Mouse (Mus musculus): ENCODE results near the gene Magee1. TPM values are rescaled to one million over a fixed set of nuclear protein-coding genes. Genes with fewer than 3 reads are reported as not detected.
"Not testable (repeated sequence)": the region's sequence is repeated elsewhere in the genome, so short reads cannot be mapped to it uniquely, and the experiment has no call there.

Magee1 gene
- polyA plus RNA-seq (2016; fragmentation: Nextera tagmentation; extraction: Ambion mirVana): 28.3 and 47.5 TPM in 2 replicates

DNA sequence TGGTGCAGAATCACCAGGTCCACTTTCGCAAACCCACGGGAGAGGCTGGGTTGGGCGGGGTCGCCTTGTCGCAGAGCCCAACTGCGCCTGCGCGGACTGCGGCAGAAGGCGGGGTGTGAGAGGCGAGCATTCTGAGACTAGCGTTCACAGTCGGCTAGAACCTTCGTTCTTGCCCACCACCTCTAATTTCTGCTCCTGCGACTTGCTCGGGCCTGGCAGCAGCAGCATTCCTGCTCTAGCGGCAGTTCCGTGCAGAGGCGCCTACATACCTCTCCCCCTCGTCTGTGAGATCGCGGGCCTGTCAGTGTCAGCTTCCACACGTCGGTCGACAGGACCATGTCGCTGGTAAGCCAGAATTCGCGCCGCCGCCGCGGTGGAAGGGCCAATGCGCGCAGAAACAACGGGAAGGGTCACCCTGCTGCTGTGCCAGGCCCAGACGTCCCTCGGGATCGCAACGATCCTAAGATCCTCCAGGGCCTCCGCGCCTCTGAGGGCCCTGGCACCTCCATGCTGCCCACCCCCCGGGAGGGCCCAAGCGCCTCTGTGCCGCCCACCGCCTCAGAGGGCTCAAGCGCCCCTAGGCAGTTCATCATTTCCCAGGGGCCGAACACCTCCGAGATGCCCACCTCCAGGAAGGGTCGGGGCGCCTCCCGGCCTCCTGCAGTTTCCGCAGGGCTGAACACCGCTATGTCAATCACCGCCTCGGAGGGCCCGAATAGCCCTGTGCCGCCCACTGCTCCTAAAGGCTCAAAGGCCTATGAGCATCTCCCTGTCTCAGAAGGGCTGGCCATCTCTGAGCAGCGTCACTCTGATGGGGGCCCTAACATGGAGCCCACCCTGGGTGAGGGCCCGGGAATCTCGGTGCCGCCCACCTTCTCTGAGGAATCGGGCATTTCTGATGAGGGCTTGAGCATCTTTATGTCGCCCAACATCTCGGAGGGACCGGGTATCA lies at the start of gene Magee1:
Gene Magee1, plus strand, starts transcription at position 104 of the 952 bp plus-strand sequence.
- DNase-seq (ENCODE audit: low spot score): peak; percentile 66
- 0 out of 2 replicates have a peak, but pooled peaks cover 6% of the 10 kb centered on the region for H3K36me3 ChIP-seq
- H3K4me3 ChIP-seq: peak within 1 kb of the TSS; percentile 65
- 15% methylated on average over 65 of the region's 65 CpGs for WGBS
- H3K27ac ChIP-seq: peak within 1 kb of the TSS; percentile 69
- H3K4me1 ChIP-seq (replicated peaks): no peaks in the 10 kb centered on the region
- no peaks in the 10 kb centered on the region for H3K9me3 ChIP-seq
- H3K27me3 ChIP-seq (ENCODE audit: insufficient read depth, poor library complexity, severe bottlenecking): peaks cover 86% of the 10 kb centered on the region

DNA sequence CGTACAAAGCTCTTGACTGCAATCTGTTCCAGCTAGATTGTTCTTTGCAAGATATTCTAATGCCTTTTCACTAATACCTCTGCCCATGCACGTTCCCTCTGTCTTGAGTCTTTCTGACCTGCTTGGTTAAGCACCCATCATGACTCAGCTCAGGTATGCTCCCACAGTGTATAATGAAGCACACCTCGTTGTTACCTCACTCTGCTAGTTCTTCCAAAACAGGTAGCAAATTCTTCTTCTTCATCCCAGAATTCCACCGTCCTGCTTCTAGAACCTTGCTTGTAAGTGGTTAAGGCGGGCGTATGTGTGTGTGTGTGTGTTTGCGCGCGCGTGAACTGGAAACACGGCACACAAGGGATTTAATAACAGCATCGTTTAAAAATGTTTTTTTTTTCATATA lies 41.0 kb upstream of the Magee1 start:
- 8% methylated on average over 12 of the region's 12 CpGs for WGBS
- H3K36me3 ChIP-seq: peaks cover 25% of the 10 kb centered on the region
- peak overlapping the region; percentile 70 for H3K27ac ChIP-seq
- DNase-seq (ENCODE audit: low spot score): no peak
- no peaks in the 10 kb centered on the region for H3K9me3 ChIP-seq
- 0 out of 2 replicates have a peak, but pooled peaks cover 4% of the 10 kb centered on the region for H3K4me1 ChIP-seq (replicated peaks)
- peaks cover 5% of the 10 kb centered on the region; the same call in 1 of the 2 replicates for H3K27me3 ChIP-seq (ENCODE audit: insufficient read depth, poor library complexity, severe bottlenecking)
- H3K4me3 ChIP-seq: peak overlapping the region; percentile 60

DNA sequence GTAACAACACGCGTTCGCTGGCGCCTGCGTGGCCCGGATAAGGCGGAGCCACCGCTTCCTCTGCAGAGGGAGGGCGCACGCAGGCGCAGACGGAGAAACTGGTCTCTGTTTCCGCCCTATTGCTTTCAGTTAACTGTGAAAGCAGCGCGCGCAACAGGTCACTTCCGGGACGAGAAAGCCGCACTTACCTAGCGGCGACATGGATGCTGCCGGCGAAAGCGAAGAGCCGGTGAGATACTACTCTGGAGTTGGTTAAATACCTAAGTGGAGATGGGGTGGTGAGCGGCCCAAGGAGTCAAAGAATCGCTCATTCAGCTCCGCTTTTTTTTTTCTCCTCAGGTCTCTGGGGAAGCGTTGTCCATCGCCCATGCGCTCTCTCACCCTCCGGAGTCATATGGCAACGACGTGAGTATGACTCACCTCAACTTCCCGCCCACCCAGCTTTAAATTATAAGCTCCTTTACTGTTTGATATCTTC lies 40.5 kb upstream of the Magee1 start, which contains the start of gene Pbdc1:
Gene Pbdc1, plus strand, starts transcription at position 142 of the 478 bp plus-strand sequence.
- Histone ChIP-seq H3K4me3 (peak within 1 kb of the TSS; percentile 60), H3K36me3 (peaks cover 27% of the 10 kb centered on the region), H3K27ac (peak within 1 kb of the TSS; percentile 70), H3K27me3 (ENCODE audit: insufficient read depth, poor library complexity, severe bottlenecking) (peaks cover 6% of the 10 kb centered on the region; the same call in 1 of the 2 replicates), H3K9me3 (no peaks in the 10 kb centered on the region), H3K4me1 (replicated peaks) (0 out of 2 replicates have a peak, but pooled peaks cover 4% of the 10 kb centered on the region)
- 2% methylated on average over 35 of the region's 35 CpGs for WGBS
- DNase-seq (ENCODE audit: low spot score): peak; percentile 89

DNA sequence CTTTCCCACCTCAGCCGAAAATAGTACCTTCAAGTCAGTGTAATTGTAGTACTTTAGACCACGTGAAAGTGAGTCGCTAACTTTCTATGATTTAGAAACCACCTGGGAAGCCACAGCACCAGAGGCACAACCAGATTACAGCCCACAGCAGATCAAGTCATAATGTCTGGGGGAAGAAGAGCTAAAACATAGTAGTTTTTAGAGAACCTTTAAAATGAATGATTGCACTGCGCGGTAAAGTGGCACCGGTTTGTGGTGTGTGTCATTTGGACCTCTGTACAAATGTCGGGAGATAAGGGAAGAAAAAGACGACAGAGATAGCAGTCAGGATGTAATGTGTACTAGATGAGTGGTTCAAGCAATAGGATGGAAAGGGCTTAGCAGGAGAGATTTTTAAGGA lies 40.1 kb upstream of the Magee1 start:
- Histone ChIP-seq H3K36me3 (peaks cover 29% of the 10 kb centered on the region), H3K4me1 (replicated peaks) (0 out of 2 replicates have a peak, but pooled peaks cover 4% of the 10 kb centered on the region), H3K27me3 (ENCODE audit: insufficient read depth, poor library complexity, severe bottlenecking) (peaks cover 6% of the 10 kb centered on the region; the same call in 1 of the 2 replicates), H3K4me3 (peak overlapping the region; percentile 60), H3K9me3 (no peaks in the 10 kb centered on the region), H3K27ac (peak overlapping the region; percentile 70)
- no peak for DNase-seq (ENCODE audit: low spot score)
- WGBS: 9% methylated on average over 8 of the region's 8 CpGs

DNA sequence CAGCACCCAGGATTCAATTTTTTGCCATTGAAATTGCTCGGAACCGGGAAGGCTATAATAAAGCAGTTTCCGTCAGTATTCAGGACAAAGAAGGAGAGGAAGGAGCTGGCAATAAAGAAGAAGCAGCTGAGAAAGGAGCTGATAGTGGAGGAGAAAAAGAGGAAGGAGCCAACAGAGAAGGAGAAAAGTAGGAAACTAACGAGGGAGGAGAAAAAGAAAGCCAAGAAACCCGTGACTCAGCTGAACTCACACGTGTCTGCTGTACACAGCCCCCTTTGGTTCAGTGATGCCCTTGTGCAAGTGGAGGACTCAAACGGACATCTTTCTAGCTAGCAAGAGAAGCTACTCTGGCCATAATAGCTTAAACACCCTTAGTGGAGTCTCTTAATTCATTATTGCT lies 37.2 kb upstream of the Magee1 start:
- Histone ChIP-seq H3K27me3 (ENCODE audit: insufficient read depth, poor library complexity, severe bottlenecking) (peaks cover 24% of the 10 kb centered on the region), H3K36me3 (peaks cover 42% of the 10 kb centered on the region)
- not testable (repeated sequence) for H3K4me1 ChIP-seq (replicated peaks); H3K9me3 ChIP-seq; H3K4me3 ChIP-seq; H3K27ac ChIP-seq; DNase-seq (ENCODE audit: low spot score)
- WGBS: 90% methylated on average over 7 of the region's 7 CpGs

DNA sequence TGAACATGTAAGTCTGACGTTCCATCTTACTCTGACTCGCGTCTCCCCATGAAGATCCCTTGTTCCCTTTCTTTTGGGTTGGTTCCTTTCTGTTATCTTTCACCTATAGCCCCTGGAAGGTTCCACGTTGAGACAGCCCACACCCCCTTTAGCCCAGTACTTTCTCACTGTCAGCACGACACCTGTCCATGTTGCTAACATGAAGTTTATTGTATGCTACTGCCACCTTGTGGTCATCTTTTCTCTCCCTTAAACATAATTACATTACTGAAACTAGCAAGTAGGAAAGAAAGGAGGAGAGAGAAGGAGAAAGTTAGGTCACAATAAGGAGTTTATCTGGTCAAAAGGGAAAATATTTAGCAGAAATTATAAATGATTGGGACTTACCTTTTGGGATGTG lies 16.0 kb upstream of the Magee1 start:
- DNase-seq (ENCODE audit: low spot score): no peak
- Histone ChIP-seq H3K27me3 (ENCODE audit: insufficient read depth, poor library complexity, severe bottlenecking) (peaks cover 27% of the 10 kb centered on the region), H3K4me3 (no peak overlapping the region), H3K36me3 (no peaks in the 10 kb centered on the region), H3K4me1 (replicated peaks) (no peaks in the 10 kb centered on the region), H3K9me3 (no peaks in the 10 kb centered on the region), H3K27ac (no peak overlapping the region)
- WGBS: 49% methylated on average over 5 of the region's 5 CpGs

DNA sequence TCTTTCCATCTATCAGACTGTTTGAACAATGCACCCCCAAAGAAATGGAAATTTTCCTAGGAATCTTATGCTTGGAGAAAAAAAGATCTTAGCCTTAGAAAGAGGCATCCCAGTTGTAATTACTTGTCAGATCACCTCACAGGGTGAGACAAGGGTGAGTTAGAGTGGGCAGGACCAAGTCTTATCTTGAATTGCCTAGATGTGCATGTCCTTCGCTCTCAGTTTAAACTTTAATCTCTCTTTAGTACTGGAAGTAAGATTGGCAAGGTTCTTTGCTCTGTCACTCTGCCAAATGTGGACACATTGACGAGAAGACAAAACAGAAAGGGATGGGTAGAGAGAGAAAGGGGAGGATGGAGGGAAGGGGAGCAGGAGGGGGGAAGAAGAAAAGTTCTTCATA lies 5.2 kb upstream of the Magee1 start:
- H3K9me3 ChIP-seq: no peaks in the 10 kb centered on the region
- no peaks in the 10 kb centered on the region for H3K4me1 ChIP-seq (replicated peaks)
- 83% methylated on average over 2 of the region's 2 CpGs for WGBS
- H3K27ac ChIP-seq: no peak overlapping the region
- no peaks in the 10 kb centered on the region for H3K36me3 ChIP-seq
- DNase-seq (ENCODE audit: low spot score): no peak
- H3K4me3 ChIP-seq: no peak overlapping the region
- peaks cover 56% of the 10 kb centered on the region for H3K27me3 ChIP-seq (ENCODE audit: insufficient read depth, poor library complexity, severe bottlenecking)

DNA sequence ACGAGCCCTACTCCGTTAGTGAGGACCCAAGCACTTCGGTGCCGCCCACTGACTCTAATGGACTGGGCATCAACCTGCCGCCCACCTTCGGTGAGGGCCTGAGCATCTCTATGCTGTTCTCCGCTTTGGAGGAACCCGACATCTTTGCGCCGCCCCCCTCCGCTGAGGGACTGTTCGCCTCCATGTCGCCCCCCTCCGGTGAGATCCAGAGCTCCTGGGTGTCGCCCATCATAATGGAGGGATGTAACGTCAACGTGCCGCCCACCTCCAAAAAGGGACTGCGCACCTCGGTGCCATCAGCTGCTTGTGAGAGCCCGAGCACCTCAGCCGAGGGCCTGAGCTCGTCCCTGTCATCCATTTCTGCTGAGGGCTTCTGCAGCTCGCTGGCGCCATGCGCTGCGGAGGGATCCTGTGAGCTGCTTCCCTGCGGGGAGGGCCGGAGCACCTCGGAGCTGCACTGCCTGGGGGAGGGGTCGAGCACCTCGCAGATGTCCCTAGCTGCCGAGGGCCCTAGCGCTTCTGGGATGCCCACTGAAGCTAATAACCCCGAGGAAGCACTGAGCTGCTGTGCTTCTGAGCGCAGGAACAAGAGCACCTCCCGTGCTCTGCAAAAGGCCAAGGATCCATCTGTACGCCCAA lies 1.2 kb downstream of the Magee1 start:
- Histone ChIP-seq H3K27me3 (ENCODE audit: insufficient read depth, poor library complexity, severe bottlenecking) (peaks cover 86% of the 10 kb centered on the region), H3K27ac (peak overlapping the region; percentile 69; the same call in 1 of the 2 replicates), H3K4me1 (replicated peaks) (no peaks in the 10 kb centered on the region), H3K9me3 (no peaks in the 10 kb centered on the region), H3K36me3 (0 out of 2 replicates have a peak, but pooled peaks cover 6% of the 10 kb centered on the region), H3K4me3 (peak overlapping the region; percentile 65)
- DNase-seq (ENCODE audit: low spot score): peak; percentile 70
- 17% methylated on average over 38 of the region's 38 CpGs for WGBS

DNA sequence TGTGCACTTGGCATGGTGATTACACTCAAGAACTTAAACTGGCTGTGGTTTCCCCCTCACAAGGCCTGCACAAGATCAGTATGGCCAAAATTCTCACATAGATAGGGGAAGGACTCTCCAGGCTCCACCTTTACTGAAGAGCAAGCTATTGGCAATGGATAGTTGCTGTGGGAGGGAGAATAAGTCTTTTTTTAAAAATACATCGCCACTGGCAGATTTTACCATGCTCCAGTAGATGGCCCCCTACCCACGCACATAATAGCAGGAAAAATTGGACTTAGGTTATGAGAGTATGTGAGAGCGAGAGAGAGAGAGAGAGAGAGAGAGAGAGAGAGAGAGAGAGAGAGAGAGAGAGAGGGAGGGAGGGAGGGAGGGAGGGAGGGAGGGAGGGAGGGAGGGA lies 4.7 kb downstream of the Magee1 start:
- H3K27me3 ChIP-seq (ENCODE audit: insufficient read depth, poor library complexity, severe bottlenecking): peaks cover 61% of the 10 kb centered on the region
- H3K4me3 ChIP-seq: no peak overlapping the region
- H3K9me3 ChIP-seq: no peaks in the 10 kb centered on the region
- 22% methylated on average over 3 of the region's 3 CpGs for WGBS
- H3K4me1 ChIP-seq (replicated peaks): no peaks in the 10 kb centered on the region
- DNase-seq (ENCODE audit: low spot score): peak; percentile 4
- no peak overlapping the region for H3K27ac ChIP-seq
- H3K36me3 ChIP-seq: 0 out of 2 replicates have a peak, but pooled peaks cover 6% of the 10 kb centered on the region

DNA sequence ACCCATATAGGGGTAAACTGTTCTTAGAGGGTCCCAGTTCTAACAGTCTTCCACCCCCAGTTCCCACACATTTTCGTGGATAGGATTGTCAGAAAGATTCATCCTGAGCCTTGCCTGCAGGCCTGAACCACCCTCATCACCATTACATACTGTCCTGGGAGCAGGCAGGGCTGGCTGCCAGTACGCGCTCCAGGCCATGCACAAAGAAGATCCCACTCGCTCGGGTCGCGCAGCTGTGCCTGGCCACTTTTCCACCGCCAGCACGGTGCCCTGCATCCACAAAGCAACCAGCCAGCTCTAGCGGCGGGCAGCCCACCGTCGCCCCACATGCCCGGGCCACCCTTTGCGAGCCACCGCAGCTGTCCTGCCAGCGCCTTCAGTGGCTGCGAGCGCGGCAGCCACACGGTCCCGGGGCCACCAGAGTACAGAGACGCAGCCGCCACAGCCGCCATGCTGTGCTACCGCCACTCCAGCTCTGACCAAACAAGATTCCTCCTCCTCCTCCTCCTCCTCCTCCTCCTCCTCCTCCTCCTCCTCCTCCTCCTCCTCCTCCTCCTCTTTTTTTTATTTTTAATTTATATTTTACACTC lies 31.8 kb downstream of the Magee1 start:
- WGBS: 47% methylated on average over 26 of the region's 26 CpGs
- H3K4me3 ChIP-seq: peak overlapping the region; percentile 36
- no peaks in the 10 kb centered on the region for H3K9me3 ChIP-seq
- DNase-seq (ENCODE audit: low spot score): peak; percentile 6
- peaks cover 70% of the 10 kb centered on the region for H3K27me3 ChIP-seq (ENCODE audit: insufficient read depth, poor library complexity, severe bottlenecking)
- no peaks in the 10 kb centered on the region for H3K4me1 ChIP-seq (replicated peaks)
- H3K27ac ChIP-seq: 0 out of 2 replicates have a peak overlapping the region, but pooled peaks have one; percentile 40
- no peaks in the 10 kb centered on the region for H3K36me3 ChIP-seq

DNA sequence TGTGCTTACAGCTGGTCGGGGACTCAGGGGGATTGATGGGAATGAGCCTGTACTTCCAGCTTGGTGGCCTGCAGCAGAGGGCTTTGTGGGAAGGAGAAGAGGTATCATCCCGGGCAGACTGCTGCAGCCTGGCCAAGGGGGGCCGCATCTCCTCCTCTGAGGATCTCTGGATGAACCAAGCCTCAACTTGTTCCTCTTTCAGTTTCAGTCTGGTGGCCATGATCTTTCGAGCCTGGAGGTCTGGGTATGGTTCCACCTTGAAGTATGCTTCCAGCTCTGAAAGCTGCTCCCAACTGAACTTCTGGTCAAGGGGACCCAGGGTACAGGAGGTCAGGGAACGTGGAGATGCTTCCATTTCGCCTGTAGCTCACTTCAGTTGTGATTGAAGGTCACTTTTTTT lies 44.8 kb downstream of the Magee1 start:
- peaks cover 72% of the 10 kb centered on the region for H3K27me3 ChIP-seq (ENCODE audit: insufficient read depth, poor library complexity, severe bottlenecking)
- H3K36me3 ChIP-seq; H3K4me1 ChIP-seq (replicated peaks); H3K9me3 ChIP-seq; DNase-seq (ENCODE audit: low spot score); H3K27ac ChIP-seq; H3K4me3 ChIP-seq: not testable (repeated sequence)
- WGBS: 70% methylated on average over 6 of the region's 6 CpGs

DNA sequence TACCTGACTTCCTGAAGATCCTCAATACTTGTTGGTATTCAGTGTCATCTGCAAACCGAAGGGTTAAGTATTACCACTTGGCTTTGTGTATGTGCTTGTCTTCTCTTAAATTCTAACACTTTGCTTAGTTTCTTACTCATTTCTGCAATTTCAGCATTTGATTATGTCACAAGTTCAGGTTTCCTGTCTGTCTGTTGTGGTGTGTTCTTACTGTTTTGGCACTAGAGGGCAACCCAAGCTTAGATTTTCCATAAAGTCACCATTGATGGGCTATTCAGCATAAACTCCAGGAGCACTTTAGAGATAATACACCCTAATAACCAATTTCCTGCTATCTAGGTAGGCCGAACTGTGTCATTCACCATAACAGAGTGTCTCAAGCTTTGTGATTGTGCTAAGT lies 47.0 kb downstream of the Magee1 start:
- Histone ChIP-seq H3K4me1 (replicated peaks) (no peaks in the 10 kb centered on the region), H3K9me3 (no peaks in the 10 kb centered on the region), H3K27me3 (ENCODE audit: insufficient read depth, poor library complexity, severe bottlenecking) (peaks cover 70% of the 10 kb centered on the region), H3K4me3 (no peak overlapping the region), H3K36me3 (no peaks in the 10 kb centered on the region), H3K27ac (no peak overlapping the region)
- 79% methylated on average over 2 of the region's 2 CpGs for WGBS
- DNase-seq (ENCODE audit: low spot score): no peak

All from hindbrain, embryonic 10.5 days (tissue).